27 mouse cellular contexts compared by ENCODE assay signal in genomic region chr1:7737331-7737730, GRCm38 (mm10).
"Had no signal": no experiment of that assay in that cellular context is flagged by ENCODE, and none has a peak within 500 bp of the region (broad histone marks: within the 10 kb centered on the region; RNA-seq: fewer than 3 reads in every experiment).

No protein-coding gene starts in this region.

- ATAC-seq: liver, embryonic 12.5 days; liver, postnatal 0 days; lung, postnatal 0 days; midbrain, embryonic 13.5 days; midbrain, embryonic 15.5 days; midbrain, embryonic 16.5 days had no signal

- H3K9me3 ChIP-seq: limb, embryonic 10.5 days; limb, embryonic 12.5 days; limb, embryonic 13.5 days; limb, embryonic 15.5 days; liver, embryonic 12.5 days; liver, embryonic 15.5 days; lung, embryonic 15.5 days; midbrain, embryonic 12.5 days; midbrain, embryonic 13.5 days; midbrain, embryonic 15.5 days had no signal

- H3K27me3 ChIP-seq: limb, embryonic 12.5 days; limb, embryonic 13.5 days; limb, embryonic 15.5 days; liver, embryonic 12.5 days; liver, embryonic 13.5 days; liver, embryonic 15.5 days; lung, embryonic 15.5 days; midbrain, embryonic 12.5 days; midbrain, embryonic 13.5 days; midbrain, embryonic 15.5 days had no signal

- H3K4me1 ChIP-seq: limb, embryonic 10.5 days; limb, embryonic 12.5 days; limb, embryonic 13.5 days; limb, embryonic 15.5 days; liver, embryonic 12.5 days; liver, embryonic 13.5 days; liver, embryonic 15.5 days; lung, embryonic 15.5 days; midbrain, embryonic 10.5 days; midbrain, embryonic 12.5 days; midbrain, embryonic 13.5 days; midbrain, embryonic 15.5 days had no signal

- DNase-seq: left cerebral cortex, postnatal 4 days; liver; liver, embryonic 13.5 days; liver, postnatal 0 days; lung, adult 18-20 months; lung, adult 2 months; lung, embryonic 14.5 days; lung, postnatal 10 days; lung, postnatal 14 days; lung, postnatal 36 days; lung, postnatal 4 days; midbrain, embryonic 14.5 days had no signal

- H3K36me3 ChIP-seq: limb, embryonic 10.5 days; limb, embryonic 12.5 days; limb, embryonic 13.5 days; limb, embryonic 15.5 days; liver, embryonic 12.5 days; liver, embryonic 13.5 days; liver, embryonic 15.5 days; lung, embryonic 15.5 days; midbrain, embryonic 10.5 days; midbrain, embryonic 12.5 days; midbrain, embryonic 13.5 days; midbrain, embryonic 15.5 days had no signal

- H3K4me3 ChIP-seq: left cerebral cortex, adult 2 months; limb, embryonic 10.5 days; limb, embryonic 12.5 days; limb, embryonic 13.5 days; limb, embryonic 15.5 days; liver, embryonic 12.5 days; liver, embryonic 13.5 days; liver, embryonic 15.5 days; lung, embryonic 15.5 days; midbrain, embryonic 10.5 days; midbrain, embryonic 12.5 days; midbrain, embryonic 13.5 days; midbrain, embryonic 15.5 days; myocyte had no signal
